Mouse (Mus musculus) left cerebral cortex, postnatal 36 days (tissue): ENCODE results near the gene Arntl2. TPM values are rescaled to one million over a fixed set of nuclear protein-coding genes. Genes with fewer than 3 reads are reported as not detected.
"Not testable (repeated sequence)": the region's sequence is repeated elsewhere in the genome, so short reads cannot be mapped to it uniquely, and the experiment has no call there.

ENCODE experiments used
- DNase-seq, 2 experiments: peaks; one replicate each; pipeline ENCODE4 v3.0.0; 2021 to 2022; ENCODE audit warnings: low spot score in 2 of 2, mixed read lengths in 1 of 2
- intact Hi-C: fragments of 180-260 bp; cut with DNase I; formaldehyde crosslinking; loops from one replicate; pipeline ENCODE4 v1.15.1; 2025
- total RNA-seq, 2 experiments: library from RNA; stranded (reverse); gene quantifications; 2 replicates each; pipeline ENCODE4 v1.2.3; 2021

The Arntl2 gene
- total RNA-seq, 2 experiments from 2014 or later: 4.4 to 14.4 TPM

GRCm38 (mm10) chr6:146838863-146839262 is 43.0 kb downstream of the Arntl2 start:
- no peak for DNase-seq
- intact Hi-C loops: loop anchor here (5.0 kb wide), 2 partner anchors 38 to 138 kb away; no protein-coding TSS in a partner anchor

GRCm38 (mm10) chr6:146844867-146845266 is 49.0 kb downstream of the Arntl2 start:
- no peak for DNase-seq
- intact Hi-C loops: no loop called here

- intact Hi-C loops: no loop called here
- DNase-seq: no peak
Measured at GRCm38 (mm10) chr6:146845347-146845746, 49.5 kb downstream of the Arntl2 start.

GRCm38 (mm10) chr6:146845961-146846750 is 50.3 kb downstream of the Arntl2 start:
- intact Hi-C loops: no loop called here
- DNase-seq: no peak

GRCm38 (mm10) chr6:146847402-146847801 is 51.5 kb downstream of the Arntl2 start:
- DNase-seq: no peak
- intact Hi-C loops: no loop called here

GRCm38 (mm10) chr6:146848281-146848680 is 52.4 kb downstream of the Arntl2 start:
- no peak for DNase-seq
- intact Hi-C loops: no loop called here

- DNase-seq: no peak
- intact Hi-C loops: no loop called here
Measured at GRCm38 (mm10) chr6:146850050-146850449, 54.2 kb downstream of the Arntl2 start, which contains the start of gene Smco2. TSS of gene Smco2 (plus strand) at chr6:146850104.

- DNase-seq: no peak
- intact Hi-C loops: no loop called here
Measured at GRCm38 (mm10) chr6:146851916-146852315, 56.1 kb downstream of the Arntl2 start.

- intact Hi-C loops: no loop called here
- no peak for DNase-seq
Measured at GRCm38 (mm10) chr6:146852739-146853138, 56.9 kb downstream of the Arntl2 start.

GRCm38 (mm10) chr6:146855185-146855584 is 59.3 kb downstream of the Arntl2 start:
- intact Hi-C loops: no loop called here

GRCm38 (mm10) chr6:146857386-146857785 is 61.5 kb downstream of the Arntl2 start:
- intact Hi-C loops: no loop called here
- no peak for DNase-seq

More at GRCm38 (mm10) chr6:146855185-146855584, 59.3 kb downstream of the Arntl2 start:
- no peak for DNase-seq

GRCm38 (mm10) chr6:146863154-146863553 is 67.3 kb downstream of the Arntl2 start:
- intact Hi-C loops: no loop called here
- no peak for DNase-seq

- intact Hi-C loops: not testable (repeated sequence)
Measured at GRCm38 (mm10) chr6:146864370-146864769, 68.5 kb downstream of the Arntl2 start.

GRCm38 (mm10) chr6:146865701-146866100 is 69.8 kb downstream of the Arntl2 start:
- DNase-seq: no peak
- intact Hi-C loops: no loop called here

More at GRCm38 (mm10) chr6:146864370-146864769, 68.5 kb downstream of the Arntl2 start:
- not testable (repeated sequence) for DNase-seq

GRCm38 (mm10) chr6:146871975-146872374 is 76.1 kb downstream of the Arntl2 start:
- intact Hi-C loops: no loop called here
- DNase-seq: no peak

- DNase-seq: no peak
- intact Hi-C loops: no loop called here
Measured at GRCm38 (mm10) chr6:146874415-146874814, 78.6 kb downstream of the Arntl2 start.

- intact Hi-C loops: loop anchor here (2.0 to 5.0 kb wide), 2 partner anchors 40 to 82 kb away; no protein-coding TSS in a partner anchor
- DNase-seq: no peak
Measured at GRCm38 (mm10) chr6:146876820-146877219, 81.0 kb downstream of the Arntl2 start.

GRCm38 (mm10) chr6:146877425-146878045 is 81.7 kb downstream of the Arntl2 start:
- peak; percentile 78 to 81 for DNase-seq
- intact Hi-C loops: loop anchor here (2.0 to 5.0 kb wide), 2 partner anchors 40 to 81 kb away; no protein-coding TSS in a partner anchor

- no peak for DNase-seq
- intact Hi-C loops: loop anchor here (5.0 kb wide), 1 partner anchor 42 kb away; no protein-coding TSS in a partner anchor
Measured at GRCm38 (mm10) chr6:146878926-146879325, 83.1 kb downstream of the Arntl2 start.

GRCm38 (mm10) chr6:146879856-146880255 is 84.0 kb downstream of the Arntl2 start:
- intact Hi-C loops: loop anchor here (5.0 kb wide), 1 partner anchor 43 kb away; no protein-coding TSS in a partner anchor
- DNase-seq: no peak
